Mouse (Mus musculus) CD4-positive helper T cell, adult 2 months (primary cell): ENCODE results near the gene Morc2a.

ENCODE experiments used
- DNase-seq: peaks from one replicate; pipeline ENCODE4 v3.0.0-alpha.2; 2012; ENCODE audit warnings: low read depth, missing footprints, low spot score

The Morc2a gene

DNA sequence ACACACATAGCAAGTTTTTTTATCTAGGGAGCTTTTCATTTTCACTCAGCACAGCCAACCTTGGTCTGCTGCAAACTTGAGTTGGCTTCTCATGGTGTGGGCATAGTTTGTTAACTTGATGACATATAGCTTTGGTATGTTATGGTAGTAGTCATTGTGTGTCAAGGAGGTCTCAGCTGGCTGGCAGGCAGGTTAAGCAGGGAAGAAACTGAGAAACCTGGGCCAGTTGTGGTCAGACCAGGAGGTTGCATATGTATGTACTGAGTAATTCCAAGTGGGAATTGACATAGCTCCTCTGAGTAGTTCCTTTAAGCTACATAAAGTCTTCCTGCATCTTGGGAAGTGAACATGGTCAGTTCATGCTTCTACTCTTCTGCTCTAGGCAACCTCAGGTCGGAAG is 35.2 kb downstream of the Morc2a start:
- no peak for DNase-seq

DNA sequence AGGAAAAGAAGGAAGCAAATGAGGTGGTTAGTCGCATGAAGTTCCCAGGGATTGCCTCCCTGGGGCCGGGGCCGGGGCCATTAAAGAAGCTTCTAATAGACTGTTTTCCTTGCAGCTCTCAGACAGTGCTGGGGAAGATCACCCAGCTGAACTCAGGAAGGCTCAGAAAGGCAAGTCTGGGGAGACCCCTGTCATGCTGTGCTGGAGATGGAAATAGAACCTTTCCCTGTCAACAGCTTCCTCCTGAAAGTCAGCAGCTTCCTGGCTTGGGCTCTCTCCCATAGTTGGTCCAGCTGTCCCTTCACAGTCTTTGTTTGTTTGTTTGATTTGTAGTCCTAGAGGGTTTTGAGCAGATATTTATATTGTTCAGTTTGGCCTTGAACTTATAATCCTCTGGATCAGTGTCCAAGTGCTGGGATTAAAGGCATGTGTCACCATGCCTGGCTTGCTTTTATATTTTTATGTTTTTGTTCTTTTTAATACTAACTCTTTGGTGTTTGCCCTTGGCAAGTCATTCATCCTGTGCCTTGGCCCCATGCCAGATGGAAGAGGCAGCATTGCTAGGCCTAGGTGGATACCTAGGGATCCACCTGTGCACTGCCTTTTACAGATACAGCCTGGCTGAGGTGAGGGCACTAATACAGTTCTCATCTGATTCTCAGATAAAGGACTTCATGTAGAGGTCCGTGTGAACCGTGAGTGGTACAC is 35.9 kb downstream of the Morc2a start:
- no peak for DNase-seq

DNA sequence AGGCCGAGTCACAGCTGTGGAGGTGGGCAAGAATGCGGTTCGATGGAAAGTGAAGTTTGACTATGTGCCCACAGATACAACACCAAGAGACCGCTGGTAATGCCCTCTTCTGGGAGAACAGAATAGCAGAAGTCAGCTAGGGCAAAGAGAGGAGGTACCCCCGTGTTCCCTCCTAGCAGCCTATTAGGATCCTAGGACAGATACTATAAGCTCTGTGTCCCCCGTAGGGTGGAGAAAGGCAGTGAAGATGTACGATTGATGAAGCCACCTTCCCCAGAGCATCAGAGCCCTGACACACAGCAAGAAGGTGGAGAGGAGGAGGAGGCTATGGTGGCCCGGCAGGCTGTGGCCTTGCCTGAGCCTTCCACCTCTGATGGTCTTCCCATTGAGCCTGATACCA is 36.4 kb downstream of the Morc2a start:
- no peak for DNase-seq

- no peak for DNase-seq
These were observed 37.3 kb downstream of the Morc2a start for GRCm38 (mm10) chr11:3686318-3686717.

- no peak for DNase-seq
These were observed 37.9 kb downstream of the Morc2a start for GRCm38 (mm10) chr11:3686885-3687284.

- DNase-seq = no peak
These were observed 42.8 kb downstream of the Morc2a start for GRCm38 (mm10) chr11:3691746-3692145.

DNA sequence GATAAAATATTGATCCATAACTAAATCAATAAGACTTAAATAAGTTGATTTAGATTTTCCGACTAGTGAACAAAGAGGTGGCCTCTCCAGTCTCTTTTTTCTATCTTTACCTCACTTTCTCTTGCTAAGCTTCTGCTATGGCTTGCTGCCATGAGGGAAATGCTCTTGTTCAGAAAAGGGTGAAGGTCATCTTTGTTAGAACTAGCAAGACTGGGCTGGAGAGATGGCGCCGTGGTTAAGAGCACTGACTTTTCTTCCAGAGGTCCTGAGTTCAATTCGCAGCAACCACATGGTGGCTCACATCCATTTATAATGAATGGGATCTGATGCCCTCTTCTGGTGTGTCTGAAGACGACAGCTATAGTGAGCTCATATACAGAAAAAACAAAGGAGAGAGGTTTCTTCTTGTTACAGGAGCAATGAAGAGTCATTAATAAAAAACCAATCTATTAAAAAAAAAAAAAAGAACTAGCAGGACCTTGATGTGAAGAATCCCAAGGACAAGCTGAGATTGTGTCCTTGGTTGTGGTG is 47.2 kb downstream of the Morc2a start:
- no peak for DNase-seq

DNA sequence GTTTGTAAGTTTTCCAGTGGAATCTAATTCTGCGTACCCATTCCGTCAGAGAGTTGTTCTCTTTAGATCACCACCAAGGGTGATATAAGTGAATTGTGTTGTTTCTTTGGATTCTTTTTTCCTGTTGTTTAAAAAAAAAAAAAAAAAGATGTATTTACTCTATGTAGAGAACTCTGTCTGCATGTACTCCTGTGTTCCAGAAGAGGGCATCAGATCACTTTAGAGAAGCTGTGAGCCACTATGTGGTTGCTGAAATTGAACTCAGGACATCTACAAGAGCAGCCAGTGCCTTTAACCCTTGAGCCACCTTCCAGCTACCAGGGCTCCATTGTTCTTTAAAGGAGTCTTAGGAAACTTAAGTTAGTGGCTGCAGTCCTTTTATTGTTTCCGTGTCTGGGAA is 48.5 kb downstream of the Morc2a start:
- no peak for DNase-seq

- peak; percentile 8 for DNase-seq
These were observed 54.4 kb downstream of the Morc2a start for GRCm38 (mm10) chr11:3703089-3703992.

DNA sequence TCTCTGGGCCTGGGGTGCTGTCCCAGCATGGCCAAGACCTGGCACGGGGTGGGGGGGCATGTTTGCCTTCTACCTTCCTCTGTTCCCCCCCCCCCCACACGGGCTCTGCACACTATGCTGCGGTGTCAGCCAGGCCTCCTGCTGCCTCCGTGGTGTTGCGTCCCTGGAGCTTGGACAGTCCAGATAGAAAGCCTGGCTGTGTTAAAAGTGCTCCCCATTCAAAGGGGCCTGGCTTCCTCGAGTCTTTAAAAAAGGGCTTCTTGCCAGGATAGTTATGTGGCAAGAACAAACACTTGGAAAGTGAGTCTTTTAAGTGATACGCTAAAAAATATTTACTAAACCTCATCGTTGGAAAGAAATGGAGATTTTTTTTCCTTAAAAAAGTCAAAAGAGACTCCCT is 55.4 kb downstream of the Morc2a start:
- DNase-seq = no peak

GRCm38 (mm10) chr11:3707057-3707456 is 58.1 kb downstream of the Morc2a start:
- DNase-seq = no peak

GRCm38 (mm10) chr11:3710203-3710602 is 61.2 kb downstream of the Morc2a start:
- DNase-seq = no peak

DNA sequence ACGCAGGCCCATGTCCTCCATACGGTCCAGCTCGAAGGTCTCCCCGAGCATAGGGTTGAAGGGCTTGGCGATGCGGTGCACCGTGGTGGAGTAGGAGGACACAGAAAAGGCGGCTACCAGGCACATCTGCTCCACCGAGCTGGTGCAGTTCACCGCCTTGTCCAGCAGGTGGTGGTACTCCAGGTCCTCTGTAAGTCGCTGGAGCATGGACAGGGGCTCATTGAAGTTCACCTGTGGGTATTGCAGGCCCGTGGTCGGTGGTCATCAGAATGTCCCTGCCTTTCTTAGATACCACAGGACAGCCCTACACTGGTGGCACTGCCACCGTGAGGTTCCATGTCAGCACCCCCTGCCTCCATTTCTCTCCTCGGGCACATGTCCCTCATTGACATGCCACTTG is 65.5 kb downstream of the Morc2a start:
- peak; percentile 36 for DNase-seq

DNA sequence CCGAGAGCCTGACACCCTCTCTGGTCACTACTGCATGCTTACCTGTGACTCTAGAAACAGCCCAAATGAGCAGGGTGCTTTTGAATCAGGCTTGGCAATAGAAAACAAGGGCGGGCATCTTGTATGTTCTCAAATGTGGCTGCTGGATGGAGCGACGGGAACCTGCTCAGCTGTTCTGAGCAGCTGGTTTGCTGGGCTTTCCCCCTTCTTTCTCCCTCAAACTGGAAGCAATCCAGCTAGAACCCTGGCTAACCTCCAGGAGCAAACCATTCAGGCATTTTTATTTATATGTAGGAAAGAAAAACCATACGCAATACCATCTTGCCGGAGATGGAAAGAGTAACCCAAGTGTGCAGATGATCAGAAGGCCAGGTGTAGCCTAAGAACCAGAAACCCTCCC is 67.7 kb downstream of the Morc2a start:
- DNase-seq = no peak

- DNase-seq = no peak
These were observed 73.0 kb downstream of the Morc2a start for GRCm38 (mm10) chr11:3722036-3722435.

DNA sequence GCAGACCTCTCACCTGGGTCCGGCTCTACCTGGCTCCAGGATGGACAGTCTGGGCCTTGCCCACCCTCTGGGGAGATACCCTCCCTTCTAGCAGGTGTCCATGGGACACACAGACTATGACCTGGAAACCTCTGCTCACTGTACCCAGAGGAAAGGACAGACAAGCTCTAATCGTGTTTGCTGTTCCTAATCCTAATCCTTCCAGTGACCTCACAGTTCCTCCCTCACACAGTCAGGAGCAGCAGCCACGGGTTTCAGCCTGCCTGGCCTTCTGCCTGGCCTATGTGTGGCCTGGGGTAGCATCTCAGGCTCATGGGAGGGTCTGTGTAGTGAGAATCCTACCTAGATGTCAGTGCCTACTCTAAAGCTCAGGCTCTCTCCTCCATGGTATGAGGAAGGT is 73.9 kb downstream of the Morc2a start:
- DNase-seq = no peak

GRCm38 (mm10) chr11:3723910-3724309 is 74.9 kb downstream of the Morc2a start:
- DNase-seq = no peak

GRCm38 (mm10) chr11:3724726-3725125 is 75.7 kb downstream of the Morc2a start:
- DNase-seq = no peak

DNA sequence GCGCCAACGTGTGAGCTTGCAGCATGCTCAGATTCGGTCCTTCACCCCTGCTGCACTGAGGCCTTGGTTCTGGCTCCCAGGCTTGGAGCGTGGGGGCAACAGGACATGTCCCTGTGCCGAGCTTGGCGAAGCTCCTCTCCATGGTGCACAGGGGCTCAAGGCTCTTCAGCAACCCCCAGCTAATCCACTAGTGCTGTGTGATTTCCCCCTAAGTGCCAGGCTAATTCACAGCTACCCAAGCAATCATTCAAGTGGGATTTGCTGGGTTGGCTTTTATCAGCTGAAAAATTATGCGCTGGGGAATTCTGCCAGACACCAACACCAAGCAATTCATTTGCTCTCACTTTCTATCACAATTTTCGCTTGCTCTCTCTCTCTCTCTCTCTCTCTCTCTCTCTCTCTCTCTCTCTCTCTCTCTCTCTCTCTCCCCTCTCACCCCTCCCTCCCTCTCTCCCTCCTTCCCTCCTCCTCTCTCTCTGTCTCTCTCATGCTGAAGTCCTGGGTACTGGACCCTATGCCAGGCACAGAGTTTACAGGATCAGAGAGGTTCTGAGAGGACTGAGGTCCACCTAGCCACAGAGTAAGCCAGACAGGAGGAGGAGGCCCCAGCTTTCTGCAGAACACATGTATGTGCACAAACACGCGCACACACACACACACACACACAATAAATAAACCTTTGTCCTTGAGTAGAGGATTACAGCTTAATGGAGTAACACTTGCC is 76.5 kb downstream of the Morc2a start:
- no peak for DNase-seq

DNA sequence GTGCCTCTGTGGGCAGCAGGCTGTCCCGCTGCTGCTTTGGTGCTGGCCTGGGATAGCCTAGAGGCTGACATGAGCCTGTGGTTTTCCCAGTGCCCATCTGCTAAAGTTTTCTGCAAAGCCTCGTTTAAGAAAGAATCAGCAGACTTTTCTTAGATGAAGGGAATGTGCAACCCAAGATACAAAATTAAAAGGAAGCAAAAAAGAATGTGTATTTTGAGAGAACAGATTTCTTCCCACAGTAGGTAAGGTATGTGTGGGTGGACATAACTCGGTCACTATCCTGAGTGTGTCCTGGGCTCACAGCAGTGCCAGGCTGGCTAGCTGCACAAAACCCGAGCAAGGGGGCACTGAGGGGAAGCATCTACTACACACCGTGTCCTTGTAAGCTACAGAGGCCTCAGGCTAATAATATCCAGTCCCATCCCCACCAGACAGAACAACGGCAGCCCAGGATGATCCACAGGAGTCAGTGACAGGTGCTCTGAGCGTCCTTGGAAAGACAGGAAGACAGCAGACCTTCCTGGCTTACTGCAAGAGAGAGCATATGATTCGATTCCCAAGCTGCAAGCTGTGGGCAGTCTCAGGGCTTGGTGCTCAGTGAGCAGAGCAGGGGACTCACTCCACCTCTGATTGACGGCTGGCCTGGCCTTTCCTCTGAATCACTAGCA is 78.6 kb downstream of the Morc2a start:
- no peak for DNase-seq

DNA sequence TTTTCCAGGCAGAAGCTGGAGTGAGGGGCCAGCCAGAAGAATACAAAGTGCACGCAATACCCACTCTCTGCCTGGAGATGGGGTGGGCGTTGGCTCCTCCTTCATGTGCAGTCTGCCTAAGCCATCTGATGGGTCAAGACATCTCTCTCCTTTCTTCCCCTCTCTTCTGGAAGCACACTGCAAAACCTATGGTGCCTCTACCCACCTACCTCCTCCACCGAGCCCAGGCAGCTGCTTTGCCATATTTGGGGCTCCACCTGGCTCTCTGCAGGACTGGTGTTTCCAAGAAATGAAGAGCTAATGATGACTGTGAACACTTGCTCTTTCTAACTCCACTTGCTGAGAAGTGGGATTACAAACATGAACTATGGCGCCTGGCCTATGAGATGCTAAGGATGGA is 82.5 kb downstream of the Morc2a start:
- no peak for DNase-seq
